Mouse (Mus musculus) CH12.LX (cell line): ENCODE results near the gene Nbea. TPM values are rescaled to one million over a fixed set of nuclear protein-coding genes. Genes with fewer than 3 reads are reported as not detected.

ENCODE experiments used
- DNase-seq: peaks from one replicate; pipeline ENCODE4 v3.0.0-alpha.2; 2013; ENCODE audit errors: extremely low read depth
- H3K27ac ChIP-seq: 2 replicates; pipeline ENCODE4 v1.5.1; 2012; ENCODE audit warnings: low read depth, mild to moderate bottlenecking, control low read depth, moderate library complexity; ENCODE audit not compliant: insufficient read depth
- H3K27me3 ChIP-seq: replicated peaks from 2 replicates; pipeline ENCODE3; 2012; ENCODE audit warnings: inconsistent platforms
- H3K36me3 ChIP-seq, 2 experiments: replicated peaks in 1 of 2; 2 replicates each; pipeline versions ENCODE3 to v1.6.1; 2012; ENCODE audit warnings: inconsistent platforms in 1 of 2, low read length in 1 of 2, mild to moderate bottlenecking in 1 of 2, mixed read lengths in 1 of 2, moderate library complexity in 1 of 2; ENCODE audit not compliant: control insufficient read depth in 1 of 2, insufficient read depth in 1 of 2
- H3K4me1 ChIP-seq, 2 experiments: 2 replicates each; pipeline ENCODE4 v1.6.1; 2012; ENCODE audit warnings: inconsistent platforms in 1 of 2, moderate library complexity in 1 of 2; ENCODE audit not compliant: insufficient read depth in 2 of 2, control insufficient read depth in 1 of 2
- H3K4me2 ChIP-seq: 2 replicates; pipeline ENCODE4 v1.6.1; 2012; ENCODE audit warnings: low read depth, mild to moderate bottlenecking, control low read depth; ENCODE audit not compliant: poor library complexity, insufficient read depth, severe bottlenecking
- H3K4me3 ChIP-seq, 3 experiments: fragments of 150-350 bp in 1 of 3; sonication (generic) in 1 of 3; replicated peaks in 1 of 3; 2 replicates each; pipeline versions ENCODE3 to v1.5.1; 2011 to 2012; ENCODE audit warnings: low read depth in 2 of 3, low read length in 2 of 3, mild to moderate bottlenecking in 2 of 3, moderate library complexity in 2 of 3, control low read depth in 1 of 3, improper control_type of control experiment in 1 of 3, inconsistent platforms in 1 of 3, mixed read lengths in 1 of 3; ENCODE audit not compliant: poor library complexity in 1 of 3
- H3K79me2 ChIP-seq: replicated peaks from 2 replicates; pipeline ENCODE4 v1.6.1; 2012; ENCODE audit warnings: mild to moderate bottlenecking, moderate library complexity; ENCODE audit not compliant: control insufficient read depth, poor library complexity, insufficient read depth, severe bottlenecking; ENCODE audit errors: extremely low read depth
- H3K9ac ChIP-seq: 2 replicates; pipeline ENCODE4 v1.6.1; 2012; ENCODE audit warnings: low read depth, mild to moderate bottlenecking, control low read depth, moderate library complexity; ENCODE audit not compliant: insufficient read depth
- H3K9me3 ChIP-seq: replicated peaks from 2 replicates; pipeline ENCODE3; 2012; ENCODE audit warnings: low read length, inconsistent platforms, mixed read lengths
- CTCF ChIP-seq, 2 experiments: IDR thresholded peaks in 1 of 2; conservative IDR thresholded peaks in 1 of 2; 2 replicates each; pipeline ENCODE4 v1.5.1; 2011 to 2012; ENCODE audit warnings: low read depth in 2 of 2, low read length in 2 of 2, improper control_type of control experiment in 1 of 2, inconsistent platforms in 1 of 2, mild to moderate bottlenecking in 1 of 2, moderate library complexity in 1 of 2
- ELF1 ChIP-seq: IDR thresholded peaks from 2 replicates; pipeline ENCODE4 v1.6.1; 2014; ENCODE audit warnings: low read depth, mild to moderate bottlenecking, inconsistent platforms, low read length, improper control_type of control experiment
- EP300 ChIP-seq: IDR thresholded peaks from 2 replicates; pipeline ENCODE4 v1.6.1; 2011; ENCODE audit warnings: low read length, improper control_type of control experiment
- GABPA ChIP-seq: IDR thresholded peaks from 2 replicates; pipeline ENCODE4 v1.6.1; 2012; ENCODE audit warnings: low read depth, low read length, improper control_type of control experiment, inconsistent platforms; ENCODE audit not compliant: insufficient replicate concordance
- HCFC1 ChIP-seq: IDR thresholded peaks from 2 replicates; pipeline ENCODE4 v1.6.1; 2012; ENCODE audit warnings: low read depth, mild to moderate bottlenecking, inconsistent platforms, low read length, improper control_type of control experiment
- IRF4 ChIP-seq: IDR thresholded peaks from 2 replicates; pipeline ENCODE4 v1.6.1; 2014; ENCODE audit warnings: low read depth, mild to moderate bottlenecking, inconsistent platforms, low read length, improper control_type of control experiment
- JUN ChIP-seq: IDR thresholded peaks from 2 replicates; pipeline ENCODE4 v1.6.1; 2011; ENCODE audit warnings: low read depth, mild to moderate bottlenecking, low read length, improper control_type of control experiment, moderate library complexity; ENCODE audit not compliant: insufficient read depth
- JUND ChIP-seq: conservative IDR thresholded peaks from 2 replicates; pipeline ENCODE4 v1.6.1; 2011; ENCODE audit warnings: low read depth, low read length, improper control_type of control experiment
- MYC ChIP-seq: IDR thresholded peaks from 2 replicates; pipeline ENCODE4 v1.6.1; 2011; ENCODE audit warnings: low read depth, mild to moderate bottlenecking, improper control_type of control experiment, low read length
- NELFE ChIP-seq: IDR thresholded peaks from 2 replicates; pipeline ENCODE4 v1.6.1; 2011; ENCODE audit warnings: low read depth, low read length, improper control_type of control experiment
- POLR2A ChIP-seq: IDR thresholded peaks from 2 replicates; pipeline ENCODE4 v1.6.1; 2011; ENCODE audit warnings: low read depth, mild to moderate bottlenecking, improper control_type of control experiment, low read length
- SIN3A ChIP-seq: IDR thresholded peaks from 2 replicates; pipeline ENCODE4 v1.6.1; 2012; ENCODE audit warnings: low read length, improper control_type of control experiment, inconsistent platforms
- TBP ChIP-seq: conservative IDR thresholded peaks from 2 replicates; pipeline ENCODE4 v1.6.1; 2011; ENCODE audit warnings: low read depth, low read length, improper control_type of control experiment
- TCF12 ChIP-seq: IDR thresholded peaks from 2 replicates; pipeline ENCODE4 v1.6.1; 2014; ENCODE audit warnings: low read depth, mild to moderate bottlenecking, inconsistent platforms, low read length, improper control_type of control experiment
- USF2 ChIP-seq: conservative IDR thresholded peaks from 2 replicates; pipeline ENCODE4 v1.6.1; 2011; ENCODE audit warnings: low read depth, low read length, improper control_type of control experiment
- ZKSCAN1 ChIP-seq: IDR thresholded peaks from 2 replicates; pipeline ENCODE4 v1.6.1; 2012; ENCODE audit warnings: low read depth, inconsistent platforms, low read length, improper control_type of control experiment, borderline replicate concordance
- dilution Hi-C: fragments of 300-500 bp; cut with MboI; formaldehyde crosslinking; loops from 2 replicates; pipeline ENCODE4 v1.14.3; 2020; ENCODE audit warnings: low sequenced_read_pairs; ENCODE audit not compliant: extremely low pct_unique_long_range_greater_than_20kb, extremely low pct_ligation_motif_present
- in situ Hi-C: fragments of 300-500 bp; cut with MboI; formaldehyde crosslinking; loops from 3 replicates; pipeline ENCODE4 v1.14.3; 2019; ENCODE audit warnings: low sequenced_read_pairs, low pct_ligation_motif_present, low pct_unique_long_range_greater_than_20kb, mixed read lengths
- polyA plus RNA-seq: library from polyadenylated mRNA; unstranded; fragments of >175 nt; gene quantifications from 2 replicates; pipeline ENCODE4 v1.2.1, GENCODE M21; 2012; ENCODE audit warnings: low read depth; ENCODE audit not compliant: insufficient read length
- total RNA-seq, 2 experiments: library from RNA; depleted of rRNA; stranded (reverse); fragments of 300-350 nt in 1 of 2; fragments of >200 nt in 1 of 2; gene quantifications; 2 replicates each; pipeline ENCODE4 v1.2.3; 2012 to 2014

Nbea gene
- total and polyA plus RNA-seq, 3 experiments, result 0.04 TPM; not detected in 2

GRCm38 (mm10) chr3:55816638-55817375, 366.7 kb downstream of the Nbea start:
- no peak overlapping the region for H3K9ac ChIP-seq
- peaks cover 45% of the 10 kb centered on the region for H3K9me3 ChIP-seq
- H3K4me3 ChIP-seq, result no peak overlapping the region
- H3K79me2 ChIP-seq, result no peaks in the 10 kb centered on the region
- no peak overlapping the region for H3K4me2 ChIP-seq
- no peak for DNase-seq
- in situ Hi-C loops, result no loop called here
- TF ChIP-seq CTCF (conservative IDR thresholded peaks at IDR 0.05 in 1 of 2, IDR thresholded peaks at IDR 0.05 in 1 of 2; ENCODE audit: low read depth in 2 of 2, low read length in 2 of 2), result no peak
- TF ChIP-seq IRF4, result no peak
- dilution Hi-C loops, result no loop called here
- H3K27ac ChIP-seq, result no peak overlapping the region
- no peaks in the 10 kb centered on the region for H3K36me3 ChIP-seq
- H3K27me3 ChIP-seq, result no peaks in the 10 kb centered on the region
- no peaks in the 10 kb centered on the region for H3K4me1 ChIP-seq

GRCm38 (mm10) chr3:55816096-55816495, 367.4 kb downstream of the Nbea start:
- Histone ChIP-seq H3K4me2 (no peak overlapping the region), H3K27ac (no peak overlapping the region), H3K4me1 (no peaks in the 10 kb centered on the region), H3K4me3 (no peak overlapping the region), H3K9ac (no peak overlapping the region), H3K27me3 (no peaks in the 10 kb centered on the region), H3K79me2 (no peaks in the 10 kb centered on the region), H3K9me3 (peaks cover 47% of the 10 kb centered on the region), H3K36me3 (no peaks in the 10 kb centered on the region)
- no peak for DNase-seq
- dilution Hi-C loops (no loop called here), in situ Hi-C loops (no loop called here)
- TF ChIP-seq SIN3A, result no peak
- TF ChIP-seq JUND, result no peak
- no peak for TF ChIP-seq ELF1
- no peak for TF ChIP-seq ZKSCAN1
- no peak for TF ChIP-seq USF2
- TF ChIP-seq EP300, result no peak
- TF ChIP-seq TCF12, result no peak

- no peak overlapping the region for H3K9ac ChIP-seq
These were observed 368.4 kb downstream of the Nbea start for GRCm38 (mm10) chr3:55814993-55815625.

More at GRCm38 (mm10) chr3:55814993-55815625, 368.4 kb downstream of the Nbea start:
- DNase-seq, result no peak
- H3K27ac ChIP-seq, result no peak overlapping the region
- H3K4me3 ChIP-seq, result no peak overlapping the region
- H3K27me3 ChIP-seq, result no peaks in the 10 kb centered on the region
- H3K4me2 ChIP-seq, result no peak overlapping the region
- TF ChIP-seq JUN, result no peak
- TF ChIP-seq MYC, result no peak
- no peak for TF ChIP-seq EP300
- no peak for TF ChIP-seq GABPA
- no peak for TF ChIP-seq IRF4
- TF ChIP-seq POLR2A, result no peak
- no peak for TF ChIP-seq USF2
- TF ChIP-seq NELFE, result no peak
- no peak for TF ChIP-seq TBP
- no peak for TF ChIP-seq HCFC1
- in situ Hi-C loops (no loop called here), dilution Hi-C loops (no loop called here)
- H3K4me1 ChIP-seq, result no peaks in the 10 kb centered on the region
- peaks cover 42% of the 10 kb centered on the region for H3K9me3 ChIP-seq
- no peaks in the 10 kb centered on the region for H3K79me2 ChIP-seq
- no peaks in the 10 kb centered on the region for H3K36me3 ChIP-seq
